Mouse (Mus musculus) adrenal gland, postnatal 25 days (tissue): ENCODE measurements at regions not wholly inside any gene's neighbourhood (a gene's known extent, or its start where the extent isn't known, plus 50 kb on each side); places are given as distances from the start of the nearest gene placed in this dataset.

Source experiments
- DNase-seq: peaks from one replicate; pipeline ENCODE4 v3.0.0; 2021; ENCODE audit warnings: mixed read lengths
- microRNA-seq, 2 experiments: library from miRNA; unstranded; fragments of <30 nt; microRNA quantifications; one replicate each; pipeline ENCODE4 v1.2.0; 2021

GRCm38 (mm10) chr5:50125676-50126075 is 66.9 kb upstream of the Adgra3 start:
- no peak for DNase-seq

- DNase-seq, result no peak
These were observed 64.0 kb upstream of the Adgra3 start for GRCm38 (mm10) chr5:50122829-50123241.

- no peak for DNase-seq
These were observed 61.1 kb upstream of the Adgra3 start for GRCm38 (mm10) chr5:50119860-50120259.

Small RNA genes lying in the stretch of these regions (microRNA-seq; reads per million reads assigned to microRNA genes)
- 0 reads per million in 2 experiments for gene Mir8117
